Mouse (Mus musculus) adrenal gland, postnatal 14 days (tissue): ENCODE measurements around the gene Mgat3. TPM values are rescaled to one million over a fixed set of nuclear protein-coding genes. Genes with fewer than 3 reads are reported as not detected.
A peak's percentile ranks its signal among the peaks of the same experiment; 100 is the strongest.

Experiments used
- DNase-seq: peaks from one replicate; pipeline ENCODE4 v3.0.0; 2021; ENCODE audit warnings: mixed read lengths
- total RNA-seq: library from RNA; stranded (reverse); gene quantifications from 2 replicates; pipeline ENCODE4 v1.2.3, GENCODE M21; 2021

Gene Mgat3
- total RNA-seq, 1 experiment from 2014 or later: 6.6 TPM

- DNase-seq: peak; percentile 26
Observed at GRCm38 (mm10) chr15:80181561-80181960, 8.0 kb downstream of the Mgat3 start.

GRCm38 (mm10) chr15:80182072-80182700 is 8.7 kb downstream of the Mgat3 start:
- DNase-seq: no peak

GRCm38 (mm10) chr15:80188927-80189326 is 15.4 kb downstream of the Mgat3 start:
- DNase-seq: no peak

GRCm38 (mm10) chr15:80190075-80190474 is 16.6 kb downstream of the Mgat3 start:
- no peak for DNase-seq

- DNase-seq: no peak
Observed at GRCm38 (mm10) chr15:80191585-80192245, 18.2 kb downstream of the Mgat3 start.

GRCm38 (mm10) chr15:80192246-80192585 is 18.7 kb downstream of the Mgat3 start:
- DNase-seq: no peak

- no peak for DNase-seq
Observed at GRCm38 (mm10) chr15:80192847-80193246, 19.3 kb downstream of the Mgat3 start.

- no peak for DNase-seq
Observed at GRCm38 (mm10) chr15:80199556-80199955, 26.0 kb downstream of the Mgat3 start.

GRCm38 (mm10) chr15:80202111-80202775 is 28.7 kb downstream of the Mgat3 start:
- DNase-seq: no peak

- DNase-seq: peak; percentile 60
Observed at GRCm38 (mm10) chr15:80203406-80203805, 29.9 kb downstream of the Mgat3 start.

GRCm38 (mm10) chr15:80206057-80206565 is 32.6 kb downstream of the Mgat3 start:
- no peak for DNase-seq

- DNase-seq: no peak
Observed at GRCm38 (mm10) chr15:80208446-80208845, 34.9 kb downstream of the Mgat3 start.

GRCm38 (mm10) chr15:80213688-80214087 is 40.2 kb downstream of the Mgat3 start:
- no peak for DNase-seq

- DNase-seq: peak; percentile 64
Observed at GRCm38 (mm10) chr15:80215716-80216479, 42.4 kb downstream of the Mgat3 start.

GRCm38 (mm10) chr15:80216480-80216820 is 42.9 kb downstream of the Mgat3 start:
- no peak for DNase-seq

GRCm38 (mm10) chr15:80217476-80217875 is 44.0 kb downstream of the Mgat3 start:
- DNase-seq: peak; percentile 59

- DNase-seq: peak; percentile 54
Observed at GRCm38 (mm10) chr15:80219211-80219610, 45.7 kb downstream of the Mgat3 start.

GRCm38 (mm10) chr15:80219705-80220657 is 46.5 kb downstream of the Mgat3 start:
- no peak for DNase-seq

- DNase-seq: no peak
Observed at GRCm38 (mm10) chr15:80221031-80221430, 47.5 kb downstream of the Mgat3 start.

- DNase-seq: no peak
Observed at GRCm38 (mm10) chr15:80223751-80224150, 50.2 kb downstream of the Mgat3 start.

GRCm38 (mm10) chr15:80225208-80225607 is 51.7 kb downstream of the Mgat3 start:
- peak; percentile 95 for DNase-seq
